Mouse (Mus musculus) neural tube, embryonic 14.5 days (tissue): ENCODE data around the gene Usp22. TPM values are rescaled to one million over a fixed set of nuclear protein-coding genes. Genes with fewer than 3 reads are reported as not detected.
"Not testable (repeated sequence)": the region's sequence is repeated elsewhere in the genome, so short reads cannot be mapped to it uniquely, and the experiment has no call there.

Source experiments
- ATAC-seq: fragments of 200-750 bp; cut with Nextera tagmentation; 2 replicates; pipeline ENCODE4 v1.8.0; 2017; ENCODE audit warnings: low read depth, mild to moderate bottlenecking, moderate TSS enrichment, moderate library complexity
- H3K27ac ChIP-seq: fragments of 300-500 bp; sonication (generic); 2 replicates; pipeline ENCODE4 v1.5.1; 2014; ENCODE audit warnings: low read depth, mild to moderate bottlenecking, control low read depth, low read length, moderate library complexity, mixed read lengths
- H3K27me3 ChIP-seq: fragments of 300-500 bp; sonication (generic); 2 replicates; pipeline ENCODE4 v1.6.1; 2014; ENCODE audit warnings: low read length; ENCODE audit not compliant: control insufficient read depth, insufficient read depth
- H3K36me3 ChIP-seq: fragments of 300-500 bp; sonication (generic); 2 replicates; pipeline ENCODE4 v1.6.1; 2014; ENCODE audit warnings: low read length, mixed read lengths; ENCODE audit not compliant: control insufficient read depth, insufficient read depth
- H3K4me1 ChIP-seq: fragments of 300-500 bp; sonication (generic); 2 replicates; pipeline ENCODE4 v1.6.1; 2014; ENCODE audit warnings: low read length; ENCODE audit not compliant: control insufficient read depth, insufficient read depth
- H3K4me2 ChIP-seq: fragments of 300-500 bp; sonication (generic); 2 replicates; pipeline ENCODE4 v1.6.1; 2014; ENCODE audit warnings: mild to moderate bottlenecking, low read depth, low read length, control low read depth
- H3K4me3 ChIP-seq: fragments of 300-500 bp; sonication (generic); 2 replicates; pipeline ENCODE4 v1.5.1; 2014; ENCODE audit warnings: low read depth, low read length, control low read depth, mixed read lengths
- H3K9ac ChIP-seq: fragments of 300-500 bp; sonication (generic); replicated peaks from 2 replicates; pipeline ENCODE4 v1.6.1; 2014; ENCODE audit warnings: low read depth, mild to moderate bottlenecking, control low read depth, low read length, mixed read lengths
- H3K9me3 ChIP-seq: fragments of 300-500 bp; sonication (generic); 2 replicates; pipeline ENCODE4 v1.6.1; 2016; ENCODE audit warnings: low read length; ENCODE audit not compliant: control insufficient read depth
- WGBS: fragments of 180-500 bp; shearing (Covaris S2); extraction: QIAGEN DNeasy Blood & Tissue Kit; methylation state at CpG from one replicate; pipeline ENCODE4 v1.1.7; 2014; 5-methylcytosine and 5-hydroxymethylcytosine counted together
- polyA plus RNA-seq: library from polyadenylated mRNA; unstranded; fragments of >200 nt; fragmentation: Nextera tagmentation; extraction: Ambion mirVana; gene quantifications from 2 replicates; pipeline ENCODE4 v1.2.1, GENCODE M21; 2014

Gene Usp22
- polyA plus RNA-seq, 1 experiment from 2014 or later: 526 TPM

- H3K9ac ChIP-seq: peak overlapping the region; percentile 100
- H3K4me3 ChIP-seq: peak overlapping the region; percentile 100
- peak; percentile 44 for ATAC-seq
- no peaks in the 10 kb centered on the region for H3K36me3 ChIP-seq
- peak overlapping the region; percentile 99 for H3K27ac ChIP-seq
- peak overlapping the region; percentile 64 for H3K4me2 ChIP-seq
- no peaks in the 10 kb centered on the region for H3K27me3 ChIP-seq
- WGBS: under 1% methylated on average over 27 of the region's 28 CpGs
- peaks cover 36% of the 10 kb centered on the region for H3K4me1 ChIP-seq
- no peaks in the 10 kb centered on the region for H3K9me3 ChIP-seq
Measured at GRCm38 (mm10) chr11:61174291-61174820, 499 bp downstream of the Usp22 start.

DNA sequence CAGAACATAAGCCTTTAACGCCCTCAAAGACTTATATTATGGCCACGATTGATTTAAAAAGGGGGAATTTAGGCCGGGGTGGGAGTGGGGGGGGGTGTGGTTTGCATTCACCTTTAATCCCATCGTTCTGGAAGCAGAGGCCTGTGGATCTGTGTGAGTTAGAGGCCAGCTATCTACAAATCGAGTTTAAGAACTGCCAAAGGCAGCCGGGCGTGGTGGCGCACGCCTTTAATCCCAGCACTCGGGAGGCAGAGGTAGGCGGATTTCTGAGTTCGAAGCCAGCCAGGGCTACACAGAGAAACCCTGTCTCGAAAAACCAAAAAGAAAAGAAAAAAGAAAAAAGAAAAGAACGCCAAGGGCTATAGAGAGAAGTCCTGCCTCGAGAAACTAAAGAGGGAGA is 1.4 kb downstream of the Usp22 start:
- not testable (repeated sequence) for H3K36me3 ChIP-seq, H3K27ac ChIP-seq, ATAC-seq, H3K9me3 ChIP-seq, H3K27me3 ChIP-seq
- Histone ChIP-seq H3K4me2 (peak overlapping the region; percentile 64), H3K9ac (peak overlapping the region; percentile 100; the same call in 1 of the 2 replicates), H3K4me3 (peak overlapping the region; percentile 100), H3K4me1 (peaks cover 45% of the 10 kb centered on the region)
- WGBS: 36% methylated on average over 15 of the region's 15 CpGs

GRCm38 (mm10) chr11:61170184-61170583 is 4.7 kb downstream of the Usp22 start:
- H3K9me3 ChIP-seq: no peaks in the 10 kb centered on the region
- no peak for ATAC-seq
- H3K4me2 ChIP-seq: no peak overlapping the region
- peaks cover 44% of the 10 kb centered on the region for H3K4me1 ChIP-seq
- H3K4me3 ChIP-seq: no peak overlapping the region
- H3K9ac ChIP-seq: no peak overlapping the region
- no peaks in the 10 kb centered on the region for H3K27me3 ChIP-seq
- H3K27ac ChIP-seq: no peak overlapping the region
- peaks cover 23% of the 10 kb centered on the region for H3K36me3 ChIP-seq
- WGBS: 69% methylated on average over 5 of the region's 5 CpGs

GRCm38 (mm10) chr11:61164881-61165280 is 10.0 kb downstream of the Usp22 start:
- H3K4me2 ChIP-seq: no peak overlapping the region
- H3K4me3 ChIP-seq: no peak overlapping the region
- no peaks in the 10 kb centered on the region for H3K27me3 ChIP-seq
- H3K27ac ChIP-seq: no peak overlapping the region
- peaks cover 20% of the 10 kb centered on the region for H3K4me1 ChIP-seq
- no peak for ATAC-seq
- H3K36me3 ChIP-seq: peaks cover 75% of the 10 kb centered on the region
- H3K9me3 ChIP-seq: no peaks in the 10 kb centered on the region
- 93% methylated on average over 10 of the region's 10 CpGs for WGBS
- no peak overlapping the region for H3K9ac ChIP-seq

DNA sequence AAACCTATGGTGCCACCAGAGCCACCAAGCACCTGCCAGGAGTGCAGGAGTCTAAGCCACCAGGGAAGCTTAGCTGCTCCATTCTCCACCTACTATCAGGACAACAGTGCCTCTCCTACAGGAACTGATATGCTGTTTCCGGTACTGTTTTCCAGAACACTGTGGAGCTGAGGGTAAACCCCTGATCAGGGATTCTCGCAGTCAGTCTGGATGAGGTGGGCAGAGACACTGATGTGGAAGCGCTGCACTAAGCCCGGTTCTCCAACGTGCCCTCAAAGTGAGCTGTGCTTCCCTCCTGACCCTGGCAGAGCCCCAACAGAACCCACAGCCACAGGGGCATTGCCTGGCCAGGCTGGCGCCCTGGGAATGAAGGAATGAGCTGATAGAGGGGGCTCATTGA is 10.5 kb downstream of the Usp22 start:
- Histone ChIP-seq H3K4me1 (peaks cover 15% of the 10 kb centered on the region), H3K27ac (no peak overlapping the region), H3K4me3 (no peak overlapping the region), H3K9ac (no peak overlapping the region), H3K36me3 (peaks cover 80% of the 10 kb centered on the region), H3K9me3 (no peaks in the 10 kb centered on the region), H3K27me3 (no peaks in the 10 kb centered on the region), H3K4me2 (no peak overlapping the region)
- 95% methylated on average over 6 of the region's 6 CpGs for WGBS
- no peak for ATAC-seq

- H3K4me2 ChIP-seq: no peak overlapping the region
- H3K36me3 ChIP-seq: peaks cover 91% of the 10 kb centered on the region
- H3K9ac ChIP-seq: no peak overlapping the region
- H3K27ac ChIP-seq: no peak overlapping the region
- ATAC-seq: no peak
- WGBS: 90% methylated on average over 3 of the region's 3 CpGs
- no peaks in the 10 kb centered on the region for H3K27me3 ChIP-seq
- peaks cover 5% of the 10 kb centered on the region; the same call in 1 of the 2 replicates for H3K4me1 ChIP-seq
- H3K4me3 ChIP-seq: no peak overlapping the region
- H3K9me3 ChIP-seq: no peaks in the 10 kb centered on the region
Measured at GRCm38 (mm10) chr11:61163341-61163740, 11.5 kb downstream of the Usp22 start.

DNA sequence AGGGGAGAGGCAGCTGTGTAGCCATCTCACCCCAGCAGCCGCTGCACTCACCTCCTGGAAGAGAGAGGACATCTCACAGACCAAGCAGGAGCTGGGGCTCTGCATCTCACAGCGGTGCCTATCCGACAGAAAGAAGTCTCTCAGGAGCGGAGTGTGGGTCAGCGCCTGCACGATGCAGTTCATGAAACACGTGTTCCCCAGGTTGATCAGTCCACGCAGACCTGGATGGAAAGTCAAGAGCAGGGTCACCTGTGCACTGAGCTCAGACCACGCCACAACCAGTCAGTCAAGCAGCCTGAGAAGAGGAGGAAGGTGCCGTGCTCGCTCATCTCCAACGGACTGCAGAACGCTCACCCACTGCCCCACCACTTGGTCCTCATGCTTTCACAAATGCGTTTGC is 12.1 kb downstream of the Usp22 start:
- no peak overlapping the region for H3K4me2 ChIP-seq
- H3K9ac ChIP-seq: no peak overlapping the region
- H3K4me1 ChIP-seq: no peaks in the 10 kb centered on the region
- ATAC-seq: no peak
- H3K27ac ChIP-seq: no peak overlapping the region
- H3K9me3 ChIP-seq: no peaks in the 10 kb centered on the region
- H3K27me3 ChIP-seq: no peaks in the 10 kb centered on the region
- WGBS: 94% methylated on average over 14 of the region's 14 CpGs
- peaks cover 95% of the 10 kb centered on the region for H3K36me3 ChIP-seq
- no peak overlapping the region for H3K4me3 ChIP-seq

DNA sequence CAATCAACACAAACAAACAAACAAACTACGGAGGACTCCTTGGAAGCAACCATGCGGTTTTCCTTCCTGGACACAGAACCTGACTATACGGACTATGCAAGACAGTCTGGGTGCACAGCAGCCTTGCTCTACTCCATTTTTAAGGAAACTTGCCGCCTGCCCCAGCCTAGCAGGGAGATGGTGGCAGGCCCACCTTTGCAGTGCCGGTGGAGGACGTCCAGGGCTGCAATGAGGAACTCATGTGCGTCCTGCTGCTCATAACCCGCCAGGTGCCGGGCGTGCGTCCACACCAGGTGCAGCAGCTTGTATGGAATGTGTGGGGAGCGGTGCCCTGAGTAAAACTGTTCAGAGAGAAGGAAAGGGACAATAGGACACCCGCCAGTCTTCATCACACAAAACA is 13.7 kb downstream of the Usp22 start:
- Histone ChIP-seq H3K27ac (no peak overlapping the region), H3K36me3 (peaks cover 99% of the 10 kb centered on the region), H3K4me1 (no peaks in the 10 kb centered on the region), H3K27me3 (no peaks in the 10 kb centered on the region), H3K4me2 (no peak overlapping the region), H3K4me3 (no peak overlapping the region), H3K9me3 (no peaks in the 10 kb centered on the region), H3K9ac (no peak overlapping the region)
- ATAC-seq: no peak
- 93% methylated on average over 13 of the region's 13 CpGs for WGBS

DNA sequence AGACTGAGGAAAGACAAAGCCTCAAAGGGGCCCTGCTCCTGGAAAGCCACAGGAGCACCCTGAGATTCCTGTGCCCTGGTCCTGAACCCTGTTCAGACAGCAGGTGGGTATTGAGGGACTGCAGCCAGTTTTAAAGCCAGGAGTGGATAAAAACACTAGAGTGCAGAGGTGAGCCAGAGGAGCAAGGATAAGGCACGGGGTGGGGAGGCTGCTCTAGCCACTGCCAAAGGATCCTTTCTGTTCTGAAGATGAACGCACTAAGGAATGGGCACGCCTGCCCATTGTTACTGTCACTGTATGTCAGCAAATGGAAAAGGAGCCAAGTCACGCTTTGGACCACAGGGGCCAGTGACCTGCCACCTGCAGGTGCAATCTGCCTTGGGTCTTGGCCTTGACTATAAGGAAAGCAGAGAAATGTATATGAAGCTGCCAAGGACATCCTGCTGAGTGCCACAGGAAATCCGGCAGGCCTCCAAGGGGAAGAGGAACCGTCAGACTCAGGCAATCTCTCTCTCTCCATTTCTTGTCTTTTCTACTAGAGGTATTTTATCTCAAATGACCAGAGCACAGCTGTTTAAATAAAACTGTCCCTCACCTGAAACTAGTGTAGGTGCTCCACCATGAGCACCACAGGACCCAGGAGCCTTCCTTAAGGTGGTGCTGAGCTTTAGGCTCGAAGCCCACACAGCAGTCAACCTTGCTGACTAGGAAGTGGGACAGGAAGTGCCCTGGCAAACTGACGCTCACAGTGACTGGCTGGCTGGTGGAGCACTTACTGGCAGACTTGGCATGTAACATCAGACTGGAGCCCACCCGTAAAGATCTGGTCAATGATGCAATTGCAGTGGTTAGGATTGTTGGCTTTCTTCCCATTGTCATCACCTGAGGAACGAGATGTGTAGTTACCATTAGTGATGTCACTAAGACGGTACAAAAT is 14.8 kb downstream of the Usp22 start:
- WGBS: 65% methylated on average over 11 of the region's 11 CpGs
- Histone ChIP-seq H3K9ac (no peak overlapping the region), H3K36me3 (peaks cover 98% of the 10 kb centered on the region), H3K4me3 (no peak overlapping the region), H3K4me1 (no peaks in the 10 kb centered on the region), H3K27me3 (no peaks in the 10 kb centered on the region), H3K27ac (no peak overlapping the region), H3K4me2 (no peak overlapping the region), H3K9me3 (no peaks in the 10 kb centered on the region)
- no peak for ATAC-seq
